Mouse (Mus musculus) thymus, postnatal 4 days (tissue): Measurements from ENCODE around the gene Riok2.
"Not testable (repeated sequence)": the region's sequence is repeated elsewhere in the genome, so short reads cannot be mapped to it uniquely, and the experiment has no call there.

Experiments used
- DNase-seq: peaks from one replicate; pipeline ENCODE4 v3.0.0; 2021

The Riok2 gene

GRCm38 (mm10) chr17:17373918-17374910, at the start of gene Riok2:
Gene Riok2, plus strand, starts transcription at chr17:17374309.
- peak; percentile 95 for DNase-seq

- DNase-seq = not testable (repeated sequence)
Observed at GRCm38 (mm10) chr17:17326022-17326421, 48.1 kb upstream of the Riok2 start.

GRCm38 (mm10) chr17:17326636-17327035, 47.5 kb upstream of the Riok2 start:
- DNase-seq = no peak

- not testable (repeated sequence) for DNase-seq
Observed at GRCm38 (mm10) chr17:17345374-17346183, 28.5 kb upstream of the Riok2 start.

- DNase-seq = not testable (repeated sequence)
Observed at GRCm38 (mm10) chr17:17346281-17346680, 27.8 kb upstream of the Riok2 start.

- no peak for DNase-seq
Observed at GRCm38 (mm10) chr17:17373550-17373917, 575 bp upstream of the Riok2 start.

- DNase-seq = no peak
Observed at GRCm38 (mm10) chr17:17375581-17375980, 1.5 kb downstream of the Riok2 start.

- no peak for DNase-seq
Observed at GRCm38 (mm10) chr17:17383703-17384102, 9.6 kb downstream of the Riok2 start.

GRCm38 (mm10) chr17:17384502-17384901, 10.4 kb downstream of the Riok2 start:
- no peak for DNase-seq

- DNase-seq = no peak
Observed at GRCm38 (mm10) chr17:17386117-17386516, 12.0 kb downstream of the Riok2 start.

GRCm38 (mm10) chr17:17391823-17392222, 17.7 kb downstream of the Riok2 start:
- DNase-seq = no peak

- no peak for DNase-seq
Observed at GRCm38 (mm10) chr17:17392863-17393262, 18.8 kb downstream of the Riok2 start.

GRCm38 (mm10) chr17:17393300-17393699, 19.2 kb downstream of the Riok2 start:
- DNase-seq = no peak

GRCm38 (mm10) chr17:17394336-17394735, 20.2 kb downstream of the Riok2 start:
- DNase-seq = peak; percentile 88

- DNase-seq = no peak
Observed at GRCm38 (mm10) chr17:17396869-17397268, 22.8 kb downstream of the Riok2 start.

- no peak for DNase-seq
Observed at GRCm38 (mm10) chr17:17398664-17399063, 24.6 kb downstream of the Riok2 start.

- peak; percentile 36 for DNase-seq
Observed at GRCm38 (mm10) chr17:17402222-17403004, 28.3 kb downstream of the Riok2 start, which contains the start of gene Lix1. Gene Lix1, plus strand, starts transcription at chr17:17402672.

- DNase-seq = no peak
Observed at GRCm38 (mm10) chr17:17403038-17403437, 28.9 kb downstream of the Riok2 start.

- DNase-seq = no peak
Observed at GRCm38 (mm10) chr17:17403578-17404112, 29.5 kb downstream of the Riok2 start.

- DNase-seq = peak; percentile 27
Observed at GRCm38 (mm10) chr17:17404811-17405544, 30.9 kb downstream of the Riok2 start.

GRCm38 (mm10) chr17:17405606-17406005, 31.5 kb downstream of the Riok2 start:
- no peak for DNase-seq

- DNase-seq = no peak
Observed at GRCm38 (mm10) chr17:17408137-17408536, 34.0 kb downstream of the Riok2 start.
